Mouse (Mus musculus): ENCODE measurements around the gene Lilr4b. TPM values are rescaled to one million over a fixed set of nuclear protein-coding genes. Genes with fewer than 3 reads are reported as not detected.
"Not testable (repeated sequence)": the region's sequence is repeated elsewhere in the genome, so short reads cannot be mapped to it uniquely, and the experiment has no call there.

Gene Lilr4b
- total RNA-seq (2017), result 250 to 668 TPM (median 591 TPM) in 3 replicates

DNA sequence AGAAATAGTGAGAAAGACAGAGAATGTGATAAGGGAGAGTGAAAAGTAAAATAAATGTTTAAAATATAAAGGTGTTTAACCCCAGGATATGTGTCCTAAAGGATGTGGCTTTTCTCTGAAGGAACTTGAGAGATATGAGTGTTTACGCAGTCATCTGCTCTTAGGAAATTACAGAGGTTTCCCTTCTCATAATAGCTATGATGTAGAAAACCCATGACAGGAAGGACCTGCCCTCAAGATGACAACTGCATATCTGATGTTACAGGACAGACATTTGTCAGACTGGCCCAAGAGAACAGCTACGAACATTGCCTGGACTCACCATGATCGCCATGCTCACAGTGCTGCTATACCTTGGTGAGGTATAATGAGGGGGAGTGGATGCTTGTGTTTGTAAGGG is at the start of gene Lilr4b, which contains the start of gene Gm49339:
Lilr4b (plus strand) TSS at position 236 of the 400 bp plus-strand sequence.
Gm49339 (plus strand) TSS at position 216 of the 400 bp plus-strand sequence.
- peak; percentile 93 for ATAC-seq (replicated peaks; ENCODE audit: insufficient number of reproducible peaks, low FRiP score, low TSS enrichment, poor library complexity, severe bottlenecking)

DNA sequence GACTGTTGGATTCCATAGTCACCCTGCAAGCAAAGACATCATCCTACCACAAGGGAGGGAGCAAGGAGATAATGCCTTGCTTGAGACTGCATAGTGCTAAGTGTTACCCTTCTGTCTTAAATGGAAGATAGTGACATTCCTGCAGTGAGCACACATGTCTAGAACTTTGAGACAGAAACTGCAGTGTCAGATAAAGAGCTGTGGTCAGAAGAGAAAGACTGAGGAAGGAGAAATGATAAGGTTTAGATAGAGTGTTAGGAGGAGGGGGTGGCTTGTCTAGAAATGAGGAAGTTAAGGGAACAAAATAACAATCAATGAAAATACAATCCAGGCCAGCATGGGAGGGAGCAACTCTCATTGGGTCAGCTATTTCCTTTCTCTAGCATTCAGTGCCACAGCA is 47.5 kb upstream of the Lilr4b start:
- no peak; the same call in 1 of the 2 replicates for ATAC-seq (replicated peaks; ENCODE audit: insufficient number of reproducible peaks, low FRiP score, low TSS enrichment, poor library complexity, severe bottlenecking)

DNA sequence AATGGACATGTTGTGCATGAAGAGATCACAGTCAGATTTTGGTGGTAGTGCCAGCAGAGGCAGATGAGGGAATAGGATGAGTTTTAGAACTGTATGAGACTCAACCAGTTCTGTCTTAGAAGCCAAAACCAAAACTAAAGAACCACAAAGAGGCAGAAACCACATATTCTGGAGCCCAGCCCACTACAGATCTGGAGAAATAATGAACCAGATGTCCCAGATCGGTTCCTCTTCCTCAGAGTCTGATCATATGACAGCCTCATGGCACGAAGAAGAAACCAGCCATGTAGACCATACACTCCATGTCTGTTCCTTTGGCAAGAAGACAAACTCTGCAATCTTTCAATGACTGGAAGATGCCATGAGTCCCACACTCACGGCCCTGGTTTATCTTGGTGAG is 44.7 kb upstream of the Lilr4b start:
- ATAC-seq (replicated peaks; ENCODE audit: insufficient number of reproducible peaks, low FRiP score, low TSS enrichment, poor library complexity, severe bottlenecking), result peak; percentile 73; the same call in 1 of the 2 replicates

DNA sequence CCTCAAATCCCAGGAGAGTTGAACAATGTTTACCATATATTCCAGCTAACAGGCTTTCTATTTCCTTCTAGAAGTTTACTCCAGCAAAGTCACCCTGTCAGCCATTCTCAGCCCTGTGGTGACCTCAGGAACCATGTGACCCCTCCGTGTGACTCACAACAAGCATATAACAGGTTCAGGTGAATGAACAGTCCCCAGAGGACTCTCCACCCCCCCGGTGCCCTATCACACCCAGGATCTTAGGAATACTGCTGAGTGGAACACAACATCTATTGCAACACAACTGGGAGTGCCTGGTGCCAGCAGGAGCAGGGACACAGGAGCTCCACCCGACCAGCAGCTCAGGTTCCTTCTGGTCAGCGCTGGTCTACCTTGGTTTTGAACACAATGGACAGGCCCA is 28.8 kb upstream of the Lilr4b start:
- ATAC-seq (replicated peaks; ENCODE audit: insufficient number of reproducible peaks, low FRiP score, low TSS enrichment, poor library complexity, severe bottlenecking), result no peak

DNA sequence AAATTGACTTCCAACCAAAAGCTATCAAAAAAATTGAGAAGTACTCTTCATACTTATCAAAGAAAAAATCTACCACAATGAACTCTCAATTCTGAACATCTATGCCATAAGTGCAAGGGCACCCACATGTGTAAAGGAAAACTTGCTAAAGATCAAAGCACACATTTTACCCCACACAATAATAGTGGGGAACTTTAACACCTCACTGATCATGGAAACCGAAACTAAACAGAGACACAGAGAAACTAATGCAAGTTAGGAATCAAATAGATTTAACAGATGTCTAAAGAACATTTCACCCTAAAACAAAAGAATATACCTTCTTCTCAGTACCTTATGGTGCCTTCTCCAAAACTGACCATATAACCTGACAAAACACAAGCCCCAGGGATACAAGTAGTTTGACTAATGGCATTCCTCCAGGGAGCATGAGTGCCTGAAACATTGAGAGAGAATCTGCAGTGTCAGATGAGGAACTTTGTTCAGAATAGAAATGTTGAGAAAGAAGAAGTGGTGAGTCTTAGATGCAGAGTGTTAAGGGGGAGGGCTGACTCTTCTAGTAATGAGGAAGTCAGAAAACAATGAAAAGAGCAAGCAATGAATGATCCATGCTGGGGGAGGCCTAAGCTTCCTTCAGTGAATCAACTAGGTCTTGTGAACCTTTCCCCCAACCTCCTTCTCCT is 26.7 kb upstream of the Lilr4b start:
- peak; percentile 71 for ATAC-seq (replicated peaks; ENCODE audit: insufficient number of reproducible peaks, low FRiP score, low TSS enrichment, poor library complexity, severe bottlenecking)

DNA sequence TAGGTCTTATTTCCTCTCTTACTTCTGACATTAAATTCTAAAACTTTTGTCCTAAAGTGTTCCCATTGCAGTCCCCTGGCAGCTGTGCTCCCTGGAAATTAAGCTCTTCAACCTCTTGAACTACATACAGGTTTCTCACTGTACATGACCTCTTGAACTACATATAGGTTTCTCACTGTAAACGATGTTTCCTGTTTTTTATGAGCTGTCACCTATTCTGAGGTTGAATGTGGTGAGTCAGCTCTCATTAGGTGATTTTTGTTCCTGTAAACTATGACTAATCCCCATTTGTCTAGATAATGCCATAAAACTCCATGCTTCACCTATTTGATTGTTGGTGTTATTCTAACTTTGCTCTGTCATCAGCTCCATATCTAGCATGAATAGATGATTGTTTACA is 26.1 kb upstream of the Lilr4b start:
- ATAC-seq (replicated peaks; ENCODE audit: insufficient number of reproducible peaks, low FRiP score, low TSS enrichment, poor library complexity, severe bottlenecking), result peak; percentile 37

DNA sequence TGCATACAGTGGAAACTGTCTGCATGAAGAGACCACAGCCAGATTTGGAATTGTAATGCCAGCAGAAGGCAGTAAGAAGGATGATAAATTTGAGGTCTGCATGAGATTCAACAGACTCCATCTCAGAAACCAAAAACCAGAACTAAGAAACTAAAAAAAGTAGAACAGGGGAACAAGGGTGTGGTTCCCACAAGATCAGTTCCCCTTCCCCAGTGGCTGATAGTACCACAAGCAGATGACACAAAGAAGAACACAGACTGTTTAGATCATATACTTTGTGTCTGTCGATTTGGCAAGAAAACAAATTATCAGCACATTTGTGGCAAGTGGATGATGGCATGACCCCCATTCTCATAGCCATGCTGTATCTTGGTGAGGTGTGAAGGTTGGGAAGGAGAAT is 24.7 kb upstream of the Lilr4b start:
- peak; percentile 63 for ATAC-seq (replicated peaks; ENCODE audit: insufficient number of reproducible peaks, low FRiP score, low TSS enrichment, poor library complexity, severe bottlenecking)

DNA sequence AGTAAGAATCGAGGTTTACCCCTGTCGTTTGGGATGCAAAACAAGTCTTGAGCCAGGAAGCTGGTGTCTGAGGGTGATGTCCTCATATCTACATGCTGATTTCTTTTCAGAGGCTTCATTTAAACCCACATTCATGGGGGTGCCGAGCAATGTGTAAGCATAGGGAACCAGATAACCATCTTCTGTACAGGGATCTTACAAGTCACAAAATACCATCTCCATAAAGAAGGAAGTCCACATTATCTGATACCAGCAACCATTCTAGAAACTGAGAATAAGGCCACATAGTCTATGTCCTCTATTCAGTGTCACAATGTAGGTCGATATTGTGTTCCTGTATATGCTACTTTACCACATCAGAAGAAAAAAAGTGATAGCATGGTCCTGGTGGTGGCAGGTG is 24.1 kb upstream of the Lilr4b start:
- ATAC-seq (replicated peaks; ENCODE audit: insufficient number of reproducible peaks, low FRiP score, low TSS enrichment, poor library complexity, severe bottlenecking), result 0 out of 2 replicates have a peak, but pooled peaks have one; percentile 14

DNA sequence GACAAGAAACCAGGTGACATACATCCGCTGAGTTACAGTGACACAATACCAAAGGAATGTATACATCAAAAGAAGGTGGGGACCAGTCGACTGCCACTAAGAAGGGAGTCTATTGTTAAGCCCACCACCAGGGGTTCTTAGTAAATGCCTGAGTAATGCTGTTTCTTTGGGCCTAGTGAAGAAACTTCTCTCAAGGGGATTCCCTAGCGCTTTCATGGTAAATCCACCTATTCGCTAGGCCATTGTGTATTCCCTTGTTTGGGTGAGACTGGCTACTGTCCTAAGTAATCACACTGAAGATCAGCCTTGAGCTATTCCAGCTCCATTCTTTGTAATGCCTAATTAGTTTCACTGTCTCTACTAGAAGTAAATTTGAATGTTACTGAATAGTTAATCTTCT is 16.6 kb upstream of the Lilr4b start:
- ATAC-seq (replicated peaks; ENCODE audit: insufficient number of reproducible peaks, low FRiP score, low TSS enrichment, poor library complexity, severe bottlenecking), result not testable (repeated sequence)

DNA sequence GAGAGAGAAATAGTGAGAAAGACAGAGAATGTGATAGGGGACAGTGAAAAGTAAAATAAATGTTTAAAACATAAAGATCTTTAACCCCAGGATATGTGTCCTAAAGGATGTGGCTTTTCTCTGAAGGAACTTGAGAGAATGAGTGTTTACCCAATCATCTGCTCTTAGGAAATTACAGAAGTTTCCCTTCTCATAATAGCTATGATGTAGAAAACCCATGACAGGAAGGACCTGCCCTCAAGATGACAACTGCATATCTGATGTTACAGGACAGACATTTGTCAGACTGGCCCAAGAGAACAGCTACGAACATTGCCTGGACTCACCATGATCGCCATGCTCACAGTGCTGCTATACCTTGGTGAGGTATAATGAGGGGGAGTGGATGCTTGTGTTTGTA is 10.3 kb downstream of the Lilr4b start, which contains the start of gene Lilrb4a:
Lilrb4a (plus strand) TSS at position 266 of the 400 bp plus-strand sequence.
- ATAC-seq (replicated peaks; ENCODE audit: insufficient number of reproducible peaks, low FRiP score, low TSS enrichment, poor library complexity, severe bottlenecking), result peak; percentile 86

DNA sequence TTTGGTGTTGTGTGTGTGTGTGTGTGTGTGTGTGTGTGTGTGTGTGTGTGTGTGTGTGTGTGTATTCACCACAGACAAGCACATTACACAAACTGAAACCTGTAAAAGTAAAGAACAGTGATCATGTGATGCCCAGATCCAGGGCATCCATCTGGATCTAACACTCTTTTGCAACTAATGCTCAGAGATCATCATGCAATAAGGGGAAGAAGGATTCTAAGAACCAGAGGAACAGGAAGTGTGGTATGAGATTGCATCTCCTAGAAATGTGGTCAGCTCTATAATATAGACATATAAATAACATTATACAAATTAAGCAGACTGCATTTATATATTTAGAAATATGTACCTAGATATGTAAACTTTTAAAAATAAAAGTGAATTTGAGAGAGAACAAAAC is 39.6 kb downstream of the Lilr4b start:
- peak; percentile 79 for ATAC-seq (replicated peaks; ENCODE audit: insufficient number of reproducible peaks, low FRiP score, low TSS enrichment, poor library complexity, severe bottlenecking)

DNA sequence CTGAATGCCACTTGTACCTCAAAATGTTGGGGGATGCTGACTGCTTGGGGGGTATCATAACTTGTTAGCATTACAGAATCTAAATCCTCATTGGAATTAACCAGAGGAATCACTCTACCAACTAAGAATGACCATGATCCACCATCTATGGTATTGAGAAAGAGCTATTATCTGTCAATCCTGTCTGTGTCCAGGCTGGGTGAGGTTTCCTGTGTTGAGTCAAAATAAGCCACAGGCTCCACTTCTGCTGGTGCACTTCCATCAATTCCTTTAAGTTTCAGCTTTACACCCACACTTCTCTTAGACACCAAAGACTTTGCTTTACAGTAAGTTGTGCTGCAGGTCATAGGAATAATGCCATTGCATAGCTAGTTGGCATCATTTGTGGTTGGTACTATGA is 41.0 kb downstream of the Lilr4b start:
- 0 out of 2 replicates have a peak, but pooled peaks have one; percentile 38 for ATAC-seq (replicated peaks; ENCODE audit: insufficient number of reproducible peaks, low FRiP score, low TSS enrichment, poor library complexity, severe bottlenecking)

DNA sequence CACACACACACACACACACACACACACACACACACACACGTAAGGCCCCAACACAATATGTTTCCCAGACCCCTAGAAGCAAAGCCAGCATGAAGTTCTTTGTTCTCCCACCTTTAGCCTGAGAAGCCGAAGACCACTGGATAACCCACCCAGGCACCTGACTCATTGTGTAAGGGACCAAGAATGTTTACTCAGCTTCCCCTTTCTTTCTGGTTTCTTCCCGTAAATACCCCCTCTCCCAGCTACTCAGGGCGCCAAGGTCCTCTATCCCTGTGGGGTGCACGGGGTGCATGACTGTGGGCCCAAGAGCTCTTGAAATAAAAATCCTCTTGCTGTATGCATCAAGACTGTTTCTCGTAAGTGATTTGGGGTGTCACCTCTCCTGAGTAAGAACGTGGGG is 45.7 kb downstream of the Lilr4b start:
- no peak for ATAC-seq (replicated peaks; ENCODE audit: insufficient number of reproducible peaks, low FRiP score, low TSS enrichment, poor library complexity, severe bottlenecking)

DNA sequence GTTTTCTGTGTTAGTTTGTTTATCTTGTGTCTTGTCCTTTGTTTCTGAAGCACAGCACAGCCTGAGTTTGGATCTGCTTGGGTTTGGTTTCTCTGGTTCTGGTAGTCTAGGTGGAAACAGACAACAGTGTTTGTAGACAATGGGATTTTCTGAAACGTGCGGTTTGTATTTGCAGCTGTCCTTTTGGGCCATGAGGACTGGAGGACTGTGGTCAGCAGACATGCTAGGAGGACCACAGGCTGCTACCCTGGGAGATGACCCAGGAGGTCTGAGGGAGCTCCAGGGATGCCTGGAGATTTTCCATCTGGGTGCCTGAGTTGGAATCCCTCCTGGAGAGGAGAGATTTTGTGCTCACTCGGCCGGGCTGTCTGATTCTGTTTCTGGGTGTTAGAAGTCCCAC is 46.2 kb downstream of the Lilr4b start:
- ATAC-seq (replicated peaks; ENCODE audit: insufficient number of reproducible peaks, low FRiP score, low TSS enrichment, poor library complexity, severe bottlenecking), result no peak

DNA sequence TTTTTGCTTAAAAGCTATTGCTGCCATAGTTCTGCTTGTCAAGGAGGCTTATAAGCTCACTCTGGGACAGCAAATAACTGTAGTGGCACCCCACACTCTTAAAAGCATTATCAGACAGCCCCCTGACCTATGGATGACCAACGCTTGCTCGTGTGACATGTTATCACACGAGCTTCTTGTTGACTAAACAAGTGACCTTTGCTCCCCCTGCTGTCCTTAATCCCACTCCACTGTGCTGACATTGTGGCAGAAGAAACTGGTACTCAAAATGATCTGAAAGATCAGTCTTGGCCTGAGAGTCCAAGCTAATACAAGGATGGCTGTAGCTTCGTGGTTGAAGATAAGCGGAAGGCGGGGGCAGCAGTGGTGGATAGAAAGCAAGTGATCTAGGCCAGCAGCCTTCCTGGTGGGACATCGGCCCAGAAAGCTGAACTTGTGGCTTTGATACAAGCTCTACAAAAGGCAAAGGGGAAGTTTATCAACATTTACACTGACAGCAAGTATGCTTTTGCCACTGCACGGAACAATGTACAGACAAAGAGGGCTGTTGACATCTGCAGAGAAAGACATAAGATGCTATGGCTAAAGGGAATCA is 48.5 kb downstream of the Lilr4b start:
- ATAC-seq (replicated peaks; ENCODE audit: insufficient number of reproducible peaks, low FRiP score, low TSS enrichment, poor library complexity, severe bottlenecking), result peak; percentile 51

DNA sequence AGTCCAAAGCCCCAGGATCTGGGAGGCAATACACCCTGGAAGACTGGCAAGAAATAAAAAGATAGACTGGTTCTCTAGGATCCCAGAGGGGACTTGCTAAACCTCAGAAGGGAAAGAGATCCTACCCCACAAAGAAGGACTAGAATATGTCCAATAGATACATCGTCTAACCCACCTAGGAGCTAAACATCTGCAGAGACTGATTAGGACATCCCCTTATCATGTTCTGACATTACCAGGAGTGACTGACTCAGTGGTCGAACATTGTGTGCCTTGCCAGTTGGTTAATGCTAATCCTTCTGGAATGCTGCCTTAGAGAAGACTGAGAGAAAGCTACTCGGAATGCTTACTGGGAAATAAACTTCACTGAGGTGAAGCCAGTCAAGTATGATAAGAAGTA is 49.1 kb downstream of the Lilr4b start:
- no peak for ATAC-seq (replicated peaks; ENCODE audit: insufficient number of reproducible peaks, low FRiP score, low TSS enrichment, poor library complexity, severe bottlenecking)

DNA sequence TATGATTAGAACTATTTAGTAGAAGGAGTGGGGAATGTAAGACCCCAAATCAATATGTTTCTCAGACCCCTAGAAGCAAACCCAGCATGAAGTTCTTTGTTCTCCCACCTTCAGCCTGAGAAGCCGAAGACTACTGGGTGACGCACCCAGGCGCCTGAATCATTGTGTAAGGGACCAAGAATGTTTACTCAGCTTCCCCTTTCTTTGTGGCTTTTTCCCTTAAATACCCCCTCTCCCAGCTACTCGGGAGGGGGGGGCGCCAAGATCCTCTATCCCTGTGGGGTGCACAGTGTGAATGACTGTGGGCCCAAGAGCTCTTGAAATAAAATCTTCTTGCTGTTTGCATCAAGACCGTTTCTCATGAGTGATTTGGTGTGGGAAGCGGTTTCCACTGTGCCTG is 50.4 kb downstream of the Lilr4b start:
- peak; percentile 80 for ATAC-seq (replicated peaks; ENCODE audit: insufficient number of reproducible peaks, low FRiP score, low TSS enrichment, poor library complexity, severe bottlenecking)
